Mouse (Mus musculus): ENCODE measurements around the gene Hsd17b1.

DNA sequence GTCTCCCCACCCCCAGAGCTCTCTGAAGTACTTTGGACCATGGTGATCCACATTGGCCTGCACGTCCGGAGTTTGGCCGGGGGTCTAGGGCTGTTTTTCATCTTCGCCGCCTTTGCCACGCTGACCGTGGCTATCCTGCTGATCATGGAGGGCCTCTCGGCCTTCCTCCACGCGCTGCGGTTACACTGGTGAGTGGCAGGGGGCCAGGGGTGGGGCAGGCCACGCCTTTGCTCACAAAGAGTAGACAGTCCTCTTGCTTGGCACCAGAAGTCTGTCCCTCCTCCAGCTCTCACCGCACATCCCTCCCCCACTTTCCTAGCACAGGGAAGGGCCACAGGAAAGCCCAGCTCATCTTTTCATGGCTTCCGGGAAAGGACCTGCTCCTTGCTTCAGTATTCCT is 22.8 kb upstream of the Hsd17b1 start:
- TF ChIP-seq EP300 (IDR thresholded peaks at IDR 0.05; ENCODE audit: low read depth) (no peak), CTCF (IDR thresholded peaks at IDR 0.05; ENCODE audit: low read depth) (no peak)
